Mouse (Mus musculus): Measurements from ENCODE around the gene Cerkl. TPM values are rescaled to one million over a fixed set of nuclear protein-coding genes. Genes with fewer than 3 reads are reported as not detected.

The Cerkl gene
- polyA plus RNA-seq, 1 experiment from 2014 or later: 2.6 TPM

- Histone ChIP-seq H3K27me3 (replicated peaks; ENCODE audit: control insufficient read depth, insufficient read depth, low read length) (no peaks in the 10 kb centered on the region), H3K27ac (ENCODE audit: low read depth, low read length) (no peak overlapping the region), H3K9me3 (ENCODE audit: control insufficient read depth, low read length) (no peaks in the 10 kb centered on the region), H3K9ac (ENCODE audit: low read depth, low read length) (no peak overlapping the region), H3K36me3 (ENCODE audit: control insufficient read depth, insufficient read depth, low read length) (no peaks in the 10 kb centered on the region), H3K4me1 (ENCODE audit: control insufficient read depth, insufficient read depth, low read depth, low read length) (no peaks in the 10 kb centered on the region; the same call in 1 of the 2 replicates), H3K4me3 (ENCODE audit: low read length) (no peak overlapping the region), H3K4me2 (ENCODE audit: low read length) (no peak overlapping the region)
- ATAC-seq: peak; percentile 45; the same call in 1 of the 2 replicates
- 39% methylated on average over 4 of the region's 4 CpGs for WGBS
Observed at GRCm38 (mm10) chr2:79449371-79449770, 7.2 kb downstream of the Cerkl start.

DNA sequence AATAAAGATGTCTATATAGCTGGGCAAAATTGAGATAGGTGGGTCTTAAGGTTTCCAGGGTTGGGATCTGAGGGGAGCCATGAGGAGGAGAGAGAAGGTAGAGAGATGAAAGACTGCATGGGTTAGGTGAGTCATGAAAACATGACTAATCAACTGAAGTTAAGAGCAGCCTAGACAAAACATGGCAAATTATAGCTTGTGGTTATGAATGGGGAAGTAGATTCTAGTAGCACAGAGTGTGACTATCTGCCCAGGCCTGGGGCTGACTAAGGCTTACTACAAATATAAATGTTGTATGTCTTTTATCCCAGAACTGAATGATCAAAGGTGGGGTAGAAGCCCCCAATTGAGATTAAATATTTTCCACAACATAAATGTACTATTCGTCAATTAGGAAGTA is 9.4 kb downstream of the Cerkl start:
- no peak overlapping the region for H3K27ac ChIP-seq (ENCODE audit: low read depth, low read length)
- H3K36me3 ChIP-seq (ENCODE audit: control insufficient read depth, insufficient read depth, low read length): no peaks in the 10 kb centered on the region
- H3K4me1 ChIP-seq (ENCODE audit: control insufficient read depth, insufficient read depth, low read depth, low read length): no peaks in the 10 kb centered on the region
- WGBS: 75% methylated on average over 1 of the region's 1 CpGs
- H3K4me3 ChIP-seq (ENCODE audit: low read length): no peak overlapping the region
- ATAC-seq: no peak
- H3K27me3 ChIP-seq (replicated peaks; ENCODE audit: control insufficient read depth, insufficient read depth, low read length): no peaks in the 10 kb centered on the region
- H3K9ac ChIP-seq (ENCODE audit: low read depth, low read length): no peak overlapping the region
- H3K9me3 ChIP-seq (ENCODE audit: control insufficient read depth, low read length): no peaks in the 10 kb centered on the region
- H3K4me2 ChIP-seq (ENCODE audit: low read length): no peak overlapping the region

- H3K27me3 ChIP-seq (replicated peaks; ENCODE audit: control insufficient read depth, insufficient read depth, low read length): no peaks in the 10 kb centered on the region
- no peak overlapping the region for H3K27ac ChIP-seq (ENCODE audit: low read depth, low read length)
- WGBS: 89% methylated on average over 3 of the region's 3 CpGs
- no peak for ATAC-seq
- H3K4me2 ChIP-seq (ENCODE audit: low read length): no peak overlapping the region
- H3K9ac ChIP-seq (ENCODE audit: low read depth, low read length): no peak overlapping the region
- no peaks in the 10 kb centered on the region for H3K9me3 ChIP-seq (ENCODE audit: control insufficient read depth, low read length)
- no peak overlapping the region for H3K4me3 ChIP-seq (ENCODE audit: low read length)
- no peaks in the 10 kb centered on the region for H3K36me3 ChIP-seq (ENCODE audit: control insufficient read depth, insufficient read depth, low read length)
- no peaks in the 10 kb centered on the region for H3K4me1 ChIP-seq (ENCODE audit: control insufficient read depth, insufficient read depth, low read depth, low read length)
Observed at GRCm38 (mm10) chr2:79443861-79444620, 12.5 kb downstream of the Cerkl start.

GRCm38 (mm10) chr2:79443401-79443800 is 13.2 kb downstream of the Cerkl start:
- 96% methylated on average over 2 of the region's 2 CpGs for WGBS
- no peaks in the 10 kb centered on the region for H3K9me3 ChIP-seq (ENCODE audit: control insufficient read depth, low read length)
- H3K9ac ChIP-seq (ENCODE audit: low read depth, low read length): no peak overlapping the region
- no peaks in the 10 kb centered on the region for H3K36me3 ChIP-seq (ENCODE audit: control insufficient read depth, insufficient read depth, low read length)
- no peak for ATAC-seq
- H3K4me2 ChIP-seq (ENCODE audit: low read length): no peak overlapping the region
- no peak overlapping the region for H3K4me3 ChIP-seq (ENCODE audit: low read length)
- H3K27ac ChIP-seq (ENCODE audit: low read depth, low read length): no peak overlapping the region
- no peaks in the 10 kb centered on the region for H3K4me1 ChIP-seq (ENCODE audit: control insufficient read depth, insufficient read depth, low read depth, low read length)
- H3K27me3 ChIP-seq (replicated peaks; ENCODE audit: control insufficient read depth, insufficient read depth, low read length): no peaks in the 10 kb centered on the region

DNA sequence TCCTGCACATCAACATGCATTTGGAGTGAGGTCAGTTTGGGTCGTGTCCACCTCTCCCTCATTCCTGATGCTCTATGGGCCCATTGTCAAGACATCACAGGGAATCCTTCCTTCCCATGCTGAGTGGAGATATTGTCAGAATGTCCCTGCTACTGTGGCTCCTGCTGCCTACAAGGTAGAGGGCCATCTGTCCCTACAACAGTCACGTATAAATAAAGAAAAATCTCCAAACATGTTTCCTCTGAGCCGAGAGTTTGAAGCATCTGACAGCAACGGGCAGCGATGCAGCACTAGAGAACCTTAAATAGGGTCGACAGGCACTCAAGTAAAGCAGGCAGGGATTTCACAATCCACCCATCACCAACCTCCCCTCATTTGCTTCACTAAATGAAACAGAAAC is 13.7 kb downstream of the Cerkl start:
- WGBS: 77% methylated on average over 6 of the region's 6 CpGs
- ATAC-seq: no peak

GRCm38 (mm10) chr2:79442227-79442626 is 14.4 kb downstream of the Cerkl start:
- H3K27me3 ChIP-seq (replicated peaks; ENCODE audit: control insufficient read depth, insufficient read depth, low read length): no peaks in the 10 kb centered on the region
- H3K4me3 ChIP-seq (ENCODE audit: low read length): no peak overlapping the region
- H3K4me1 ChIP-seq (ENCODE audit: control insufficient read depth, insufficient read depth, low read depth, low read length): no peaks in the 10 kb centered on the region
- H3K27ac ChIP-seq (ENCODE audit: low read depth, low read length): no peak overlapping the region
- ATAC-seq: no peak
- no peaks in the 10 kb centered on the region for H3K9me3 ChIP-seq (ENCODE audit: control insufficient read depth, low read length)
- H3K9ac ChIP-seq (ENCODE audit: low read depth, low read length): no peak overlapping the region
- 95% methylated on average over 2 of the region's 2 CpGs for WGBS
- H3K36me3 ChIP-seq (ENCODE audit: control insufficient read depth, insufficient read depth, low read length): no peaks in the 10 kb centered on the region
- H3K4me2 ChIP-seq (ENCODE audit: low read length): no peak overlapping the region

More for the DNA sequence above, 13.7 kb downstream of the Cerkl start:
- Histone ChIP-seq H3K4me3 (ENCODE audit: low read length) (no peak overlapping the region), H3K36me3 (ENCODE audit: control insufficient read depth, insufficient read depth, low read length) (no peaks in the 10 kb centered on the region), H3K27ac (ENCODE audit: low read depth, low read length) (no peak overlapping the region), H3K4me1 (ENCODE audit: control insufficient read depth, insufficient read depth, low read depth, low read length) (no peaks in the 10 kb centered on the region), H3K9ac (ENCODE audit: low read depth, low read length) (no peak overlapping the region), H3K4me2 (ENCODE audit: low read length) (no peak overlapping the region), H3K27me3 (replicated peaks; ENCODE audit: control insufficient read depth, insufficient read depth, low read length) (no peaks in the 10 kb centered on the region), H3K9me3 (ENCODE audit: control insufficient read depth, low read length) (no peaks in the 10 kb centered on the region)

GRCm38 (mm10) chr2:79430061-79430460 is 26.5 kb downstream of the Cerkl start:
- no peak overlapping the region for H3K27ac ChIP-seq (ENCODE audit: low read depth, low read length)
- H3K4me3 ChIP-seq (ENCODE audit: low read length): no peak overlapping the region
- H3K27me3 ChIP-seq (replicated peaks; ENCODE audit: control insufficient read depth, insufficient read depth, low read length): peaks cover 4% of the 10 kb centered on the region; the same call in 1 of the 2 replicates
- peaks cover 7% of the 10 kb centered on the region for H3K4me1 ChIP-seq (ENCODE audit: control insufficient read depth, insufficient read depth, low read depth, low read length)
- H3K4me2 ChIP-seq (ENCODE audit: low read length): no peak overlapping the region
- H3K36me3 ChIP-seq (ENCODE audit: control insufficient read depth, insufficient read depth, low read length): no peaks in the 10 kb centered on the region
- ATAC-seq: no peak
- H3K9ac ChIP-seq (ENCODE audit: low read depth, low read length): no peak overlapping the region
- no peaks in the 10 kb centered on the region for H3K9me3 ChIP-seq (ENCODE audit: control insufficient read depth, low read length)

GRCm38 (mm10) chr2:79429650-79430049 is 26.9 kb downstream of the Cerkl start:
- Histone ChIP-seq H3K4me3 (ENCODE audit: low read length) (no peak overlapping the region), H3K9me3 (ENCODE audit: control insufficient read depth, low read length) (no peaks in the 10 kb centered on the region), H3K27ac (ENCODE audit: low read depth, low read length) (no peak overlapping the region), H3K27me3 (replicated peaks; ENCODE audit: control insufficient read depth, insufficient read depth, low read length) (peaks cover 4% of the 10 kb centered on the region; the same call in 1 of the 2 replicates), H3K36me3 (ENCODE audit: control insufficient read depth, insufficient read depth, low read length) (no peaks in the 10 kb centered on the region), H3K4me1 (ENCODE audit: control insufficient read depth, insufficient read depth, low read depth, low read length) (peaks cover 7% of the 10 kb centered on the region), H3K4me2 (ENCODE audit: low read length) (no peak overlapping the region), H3K9ac (ENCODE audit: low read depth, low read length) (no peak overlapping the region)
- WGBS: 11% methylated on average over 6 of the region's 6 CpGs
- ATAC-seq: no peak

- ATAC-seq: no peak
- H3K4me2 ChIP-seq (ENCODE audit: low read length): peak overlapping the region; percentile 77
- 16% methylated on average over 7 of the region's 7 CpGs for WGBS
- no peaks in the 10 kb centered on the region for H3K36me3 ChIP-seq (ENCODE audit: control insufficient read depth, insufficient read depth, low read length)
- H3K27ac ChIP-seq (ENCODE audit: low read depth, low read length): no peak overlapping the region
- H3K9me3 ChIP-seq (ENCODE audit: control insufficient read depth, low read length): no peaks in the 10 kb centered on the region
- H3K27me3 ChIP-seq (replicated peaks; ENCODE audit: control insufficient read depth, insufficient read depth, low read length): peaks cover 4% of the 10 kb centered on the region; the same call in 1 of the 2 replicates
- H3K4me1 ChIP-seq (ENCODE audit: control insufficient read depth, insufficient read depth, low read depth, low read length): peaks cover 7% of the 10 kb centered on the region
- peak overlapping the region; percentile 43 for H3K4me3 ChIP-seq (ENCODE audit: low read length)
- H3K9ac ChIP-seq (ENCODE audit: low read depth, low read length): 0 out of 2 replicates have a peak overlapping the region, but pooled peaks have one; percentile 46
Observed at GRCm38 (mm10) chr2:79429108-79429507, 27.5 kb downstream of the Cerkl start.
